Mouse (Mus musculus) bone marrow macrophage, adult 2 months (primary cell): ENCODE results near the gene Klhl40. TPM values are rescaled to one million over a fixed set of nuclear protein-coding genes. Genes with fewer than 3 reads are reported as not detected.

ENCODE experiments used
- H3K27ac ChIP-seq: 2 replicates; pipeline ENCODE4 v1.5.1; 2012; ENCODE audit warnings: low read depth, low read length; ENCODE audit not compliant: insufficient read depth
- H3K4me1 ChIP-seq: 2 replicates; pipeline ENCODE4 v1.6.1; 2012; ENCODE audit warnings: low read length; ENCODE audit not compliant: control insufficient read depth, insufficient read depth
- H3K4me3 ChIP-seq: 2 replicates; pipeline ENCODE4 v1.5.1; 2012; ENCODE audit warnings: mild to moderate bottlenecking, low read length, moderate library complexity; ENCODE audit not compliant: insufficient read depth
- CTCF ChIP-seq: IDR thresholded peaks from 2 replicates; pipeline ENCODE4 v1.5.1; 2012; ENCODE audit warnings: low read depth, mild to moderate bottlenecking, low read length, moderate library complexity
- POLR2A ChIP-seq: IDR thresholded peaks from 2 replicates; pipeline ENCODE4 v1.6.1; 2012; ENCODE audit warnings: mild to moderate bottlenecking, low read depth, low read length, borderline replicate concordance
- polyA plus RNA-seq: library from polyadenylated mRNA; stranded (reverse); fragments of >200 nt; gene quantifications from 2 replicates; pipeline ENCODE4 v1.2.4, GENCODE M21; 2012; ENCODE audit not compliant: missing spikeins, insufficient read depth, insufficient read length

Gene Klhl40
- polyA plus RNA-seq: not detected in 2 replicates

DNA sequence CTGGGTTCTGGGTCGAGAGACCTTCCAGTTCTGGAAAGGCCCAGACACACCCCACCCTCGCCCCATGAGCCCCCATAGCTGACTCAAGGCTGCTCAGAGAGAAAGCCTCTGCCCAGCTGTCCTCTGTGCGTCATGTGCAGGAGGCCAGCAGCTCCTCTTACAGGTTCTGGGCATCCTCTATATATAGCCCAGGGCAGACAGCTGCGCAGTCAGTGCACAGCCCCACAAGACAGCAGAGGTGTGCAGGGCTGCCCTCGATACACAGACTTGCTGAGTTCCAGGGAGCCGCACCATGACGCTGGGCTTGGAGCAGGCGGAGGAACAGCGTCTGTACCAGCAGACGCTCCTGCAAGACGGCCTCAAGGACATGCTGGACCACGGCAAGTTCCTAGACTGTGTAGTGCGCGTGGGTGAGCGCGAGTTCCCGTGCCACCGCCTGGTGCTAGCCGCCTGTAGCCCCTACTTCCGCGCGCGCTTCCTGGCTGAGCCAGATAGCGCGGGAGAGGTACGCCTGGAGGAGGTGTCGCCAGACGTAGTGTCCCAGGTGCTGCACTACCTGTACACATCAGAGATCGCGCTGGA is at the start of gene Klhl40:
Gene Klhl40, plus strand, starts transcription at position 124 of the 582 bp plus-strand sequence.
- no peak within 1 kb of the TSS for H3K27ac ChIP-seq
- no peaks in the 10 kb centered on the region for H3K4me1 ChIP-seq
- H3K4me3 ChIP-seq: peak within 1 kb of the TSS; percentile 25; the same call in 1 of the 2 replicates
- TF ChIP-seq POLR2A: no peak

DNA sequence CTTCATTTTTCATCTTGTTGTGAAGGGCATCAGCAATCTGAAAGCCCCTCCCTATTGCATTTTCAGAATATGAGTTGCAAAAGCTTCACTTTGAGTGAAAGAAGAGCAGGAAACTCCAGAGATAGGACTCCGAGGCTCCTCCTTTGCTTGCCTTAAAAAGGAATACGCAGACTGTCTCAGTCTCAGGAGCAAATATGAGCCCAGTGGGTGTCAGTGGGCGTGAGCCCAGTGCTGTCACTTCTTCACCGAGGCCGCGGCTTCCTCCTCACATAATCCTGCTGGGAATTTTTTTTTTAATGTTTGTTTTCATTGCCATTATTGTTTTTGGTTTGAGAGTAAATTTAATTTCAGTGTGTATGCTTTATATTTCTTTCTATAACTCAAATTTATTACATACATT is 36.9 kb upstream of the Klhl40 start:
- H3K4me3 ChIP-seq: no peak overlapping the region

DNA sequence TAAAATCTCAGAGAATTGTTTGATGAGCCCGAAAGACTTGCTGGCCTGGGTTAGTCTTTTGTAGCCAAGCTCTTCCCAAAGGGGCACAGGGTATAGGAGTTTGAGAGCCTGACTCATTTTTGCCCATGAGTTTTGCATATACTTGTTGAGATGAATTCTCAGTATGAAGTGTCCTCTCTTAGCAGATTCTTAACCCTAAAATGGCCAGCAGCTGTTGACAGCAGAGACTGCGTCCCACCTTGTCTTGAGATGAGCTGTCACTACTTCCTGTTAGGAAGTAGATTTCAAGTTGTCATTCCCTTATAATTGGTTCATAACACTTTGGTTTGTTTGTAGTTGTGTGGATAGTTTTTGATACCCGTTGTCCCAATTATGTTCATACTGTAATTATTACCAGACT is 36.2 kb upstream of the Klhl40 start:
- Histone ChIP-seq H3K4me3 (no peak overlapping the region), H3K4me1 (0 out of 2 replicates have a peak, but pooled peaks cover 2% of the 10 kb centered on the region), H3K27ac (no peak overlapping the region)
- no peak for TF ChIP-seq POLR2A
- no peak for TF ChIP-seq CTCF

More for the DNA sequence above, 36.9 kb upstream of the Klhl40 start:
- Histone ChIP-seq H3K27ac (no peak overlapping the region), H3K4me1 (0 out of 2 replicates have a peak, but pooled peaks cover 2% of the 10 kb centered on the region)
- no peak for TF ChIP-seq CTCF
- no peak for TF ChIP-seq POLR2A

DNA sequence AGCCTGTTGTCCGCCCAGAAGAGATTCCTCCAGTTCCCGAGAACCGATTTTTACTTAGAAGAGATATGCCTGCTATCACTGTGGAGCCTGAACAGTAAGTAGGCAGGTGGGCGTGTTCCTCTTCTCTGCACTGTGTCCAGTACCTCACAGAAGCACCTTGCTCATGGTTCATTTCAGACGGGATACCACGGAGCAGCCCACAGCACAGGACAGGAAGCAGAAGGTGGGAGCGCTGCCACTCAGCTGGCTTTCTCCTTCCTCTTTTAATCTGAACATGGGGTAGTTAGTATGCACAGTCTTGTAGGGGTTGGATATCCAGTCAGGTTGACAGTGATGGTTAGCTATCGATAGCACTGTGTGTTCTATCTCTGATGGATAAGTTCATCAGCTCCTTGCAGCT is 33.4 kb upstream of the Klhl40 start:
- no peak for TF ChIP-seq POLR2A
- Histone ChIP-seq H3K4me1 (0 out of 2 replicates have a peak, but pooled peaks cover 2% of the 10 kb centered on the region), H3K4me3 (no peak overlapping the region), H3K27ac (no peak overlapping the region)

DNA sequence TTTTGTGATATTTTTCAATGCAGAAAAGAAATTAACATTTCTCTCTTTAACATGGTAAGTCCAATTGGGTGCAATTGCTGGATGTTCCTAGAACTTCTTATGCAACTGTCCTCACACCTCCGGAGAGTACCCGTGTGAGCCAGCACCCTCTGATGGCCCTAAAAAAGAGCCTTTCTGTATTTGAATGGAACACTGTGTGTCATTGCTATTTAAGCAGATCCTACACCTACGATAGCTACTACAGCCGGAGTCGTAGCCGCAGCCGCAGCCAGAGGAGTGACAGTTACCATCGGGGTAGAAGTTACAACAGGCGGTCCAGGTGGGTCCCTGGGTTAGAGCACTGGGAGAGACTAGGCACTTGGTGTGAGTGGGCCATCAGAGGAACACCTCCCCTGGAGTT is 24.6 kb upstream of the Klhl40 start:
- H3K4me3 ChIP-seq: no peak overlapping the region
- H3K27ac ChIP-seq: no peak overlapping the region
- no peaks in the 10 kb centered on the region for H3K4me1 ChIP-seq
- TF ChIP-seq CTCF (no peak), POLR2A (no peak)

DNA sequence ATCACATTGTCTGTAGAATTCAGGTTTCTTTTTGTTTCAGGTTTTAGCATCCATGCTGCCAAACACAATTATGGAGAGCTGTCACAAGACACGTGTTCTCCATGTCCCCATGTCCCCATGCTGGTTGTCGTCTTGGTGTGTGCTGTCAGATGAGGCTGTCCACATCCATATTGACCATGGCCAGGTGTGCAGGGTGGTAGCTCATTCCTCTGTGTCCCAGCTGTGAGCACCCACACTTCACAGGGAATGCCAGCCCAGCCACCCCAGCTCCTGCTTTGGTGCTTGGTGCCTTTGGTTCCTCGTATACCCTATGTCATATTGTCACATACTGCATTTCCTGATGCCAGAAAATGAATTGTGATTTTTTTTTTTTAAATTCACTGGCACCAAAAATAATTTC is 22.8 kb upstream of the Klhl40 start:
- Histone ChIP-seq H3K27ac (no peak overlapping the region), H3K4me1 (no peaks in the 10 kb centered on the region), H3K4me3 (no peak overlapping the region)
- no peak for TF ChIP-seq CTCF
- TF ChIP-seq POLR2A: no peak

DNA sequence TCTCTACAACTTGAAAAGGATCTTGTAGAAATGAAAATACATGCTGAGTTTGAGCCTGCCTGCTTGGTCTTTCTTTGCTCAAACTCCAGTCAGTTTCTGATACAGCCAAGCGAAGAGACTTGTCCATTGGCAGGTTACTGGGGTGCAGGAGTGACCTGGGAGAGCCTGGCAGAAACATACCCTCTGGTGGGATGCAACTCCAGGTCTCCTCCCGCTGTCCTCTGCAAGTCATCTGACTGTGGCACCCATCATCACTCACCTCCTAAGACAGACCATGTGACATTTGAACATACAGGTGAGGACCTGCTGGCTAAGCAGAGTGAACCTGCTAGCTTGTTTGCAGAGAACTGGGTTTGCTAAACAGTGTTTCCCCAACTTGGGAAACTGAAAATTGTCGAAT is 20.6 kb upstream of the Klhl40 start:
- TF ChIP-seq POLR2A: no peak
- Histone ChIP-seq H3K4me1 (no peaks in the 10 kb centered on the region), H3K4me3 (no peak overlapping the region), H3K27ac (no peak overlapping the region)

DNA sequence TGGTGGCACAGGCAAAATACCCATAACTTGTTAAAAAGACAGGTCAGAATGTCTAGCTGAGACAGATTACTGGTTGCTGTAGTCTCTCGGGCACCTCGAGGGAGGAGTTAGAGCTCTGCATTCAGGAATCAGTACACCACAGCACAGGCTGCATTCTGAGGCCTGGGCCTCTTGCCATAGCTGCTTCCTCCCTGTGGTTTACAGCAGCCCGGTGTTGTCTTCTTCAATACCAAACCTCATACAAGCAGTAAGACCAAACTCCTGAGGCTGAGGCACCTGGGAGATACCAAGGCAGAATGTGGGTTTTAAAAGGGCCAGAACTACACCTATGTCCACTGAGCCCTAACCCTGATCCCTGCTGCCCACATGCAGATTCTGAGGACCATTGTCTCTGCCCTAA is 20.0 kb upstream of the Klhl40 start:
- TF ChIP-seq CTCF (no peak), POLR2A (no peak)
- no peaks in the 10 kb centered on the region for H3K4me1 ChIP-seq
- H3K27ac ChIP-seq: no peak overlapping the region
- no peak overlapping the region for H3K4me3 ChIP-seq

DNA sequence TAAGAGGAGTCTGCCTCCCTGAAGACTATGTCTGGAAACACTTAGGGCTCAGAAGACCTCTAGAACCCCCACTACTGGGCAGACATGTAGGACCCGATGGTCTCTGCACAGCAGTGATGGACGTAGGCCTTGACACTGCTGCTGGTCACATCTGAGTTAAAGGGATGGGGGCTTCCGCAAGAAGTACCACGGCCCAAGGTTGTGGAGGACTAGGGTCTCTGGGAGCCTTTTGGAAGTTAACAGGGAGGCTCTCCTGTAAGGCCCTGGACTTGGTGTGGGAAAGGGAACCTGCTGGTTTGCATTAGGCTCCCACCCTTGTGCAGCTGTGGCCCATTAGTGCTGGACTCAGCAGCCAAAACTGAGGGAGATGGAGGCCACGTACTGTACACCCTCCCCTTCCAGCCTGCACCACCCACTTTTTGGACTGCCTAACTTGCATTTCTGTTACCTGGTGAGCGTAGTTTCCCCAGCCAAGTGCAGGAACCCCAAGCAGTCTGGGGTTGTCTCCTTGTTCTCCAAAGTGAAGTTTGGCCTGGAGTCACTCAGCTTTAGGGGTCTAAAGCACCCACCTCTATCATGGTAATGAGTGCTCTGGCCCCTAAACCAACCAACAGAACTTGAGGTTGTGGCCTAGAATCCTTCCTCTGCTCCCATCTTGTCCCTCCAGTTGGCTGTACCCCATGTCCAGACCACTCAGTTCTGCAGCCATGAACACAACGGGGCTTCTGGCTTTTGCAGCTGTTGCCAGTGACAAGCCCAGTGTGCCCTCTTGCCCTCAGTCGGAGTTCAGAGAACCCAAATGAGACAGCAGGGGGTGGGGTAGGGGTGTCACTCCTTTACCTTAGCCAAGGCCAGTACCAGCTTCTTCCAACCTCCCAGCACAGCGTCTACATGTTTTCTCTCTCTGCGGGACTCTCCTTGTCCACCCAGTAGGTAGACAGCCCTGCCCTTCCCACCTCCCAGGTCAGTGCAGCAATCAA is 19.3 kb upstream of the Klhl40 start:
- TF ChIP-seq CTCF (no peak), POLR2A (no peak)
- H3K27ac ChIP-seq: no peak overlapping the region
- H3K4me3 ChIP-seq: no peak overlapping the region
- no peaks in the 10 kb centered on the region for H3K4me1 ChIP-seq
